Comparison of ENCODE assay signal across 7 mouse cellular contexts in the genomic region with DNA sequence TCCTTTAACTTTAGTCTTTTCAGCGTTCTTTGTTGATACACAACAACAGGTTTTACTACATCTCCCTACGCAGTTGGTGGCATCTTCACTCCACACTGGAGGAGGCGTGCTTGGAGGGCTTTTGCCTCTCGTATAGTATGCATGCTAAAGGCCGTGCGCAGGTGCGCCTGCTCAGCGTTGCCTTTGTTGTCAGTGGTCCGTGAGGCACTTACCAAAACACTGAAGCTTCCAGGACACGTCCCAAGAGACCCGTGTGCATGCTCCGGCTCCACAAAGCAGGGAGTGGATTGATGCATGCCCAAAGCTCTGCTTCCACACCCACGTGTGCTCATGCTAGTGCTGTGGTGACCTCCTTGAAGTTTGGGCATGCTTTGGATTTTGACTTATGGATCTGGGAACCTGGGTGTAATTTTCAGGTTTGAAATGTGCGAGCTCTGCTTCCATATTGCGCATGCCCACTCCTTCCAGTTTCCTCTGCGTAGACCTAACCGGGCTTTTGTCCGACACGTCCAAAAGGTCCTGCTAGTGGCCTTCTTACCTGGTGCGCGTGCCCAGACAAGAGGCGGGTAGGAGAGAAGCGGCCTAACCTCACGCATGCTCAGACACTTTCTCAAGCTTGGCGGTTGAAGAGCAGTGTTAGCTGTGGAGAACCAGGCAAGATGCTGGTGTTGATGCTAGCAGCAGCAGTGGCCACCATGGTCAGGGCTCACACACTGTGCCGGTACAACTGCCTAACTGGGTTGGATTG. TPM values are rescaled to one million over a fixed set of nuclear protein-coding genes. Genes with fewer than 3 reads are reported as not detected.
DNase-seq lines count a peak whose midpoint lies in the region; ATAC-seq and TF ChIP-seq lines count a peak whose summit lies in the region.

Gene Catsperd, plus strand, starts transcription at position 614 of the 748 bp plus-strand sequence.

- peaks cover 19% of the 10 kb centered on the region for H3K4me1 ChIP-seq in thymus, adult 2 months (replicated peaks; ENCODE audit: control insufficient read depth, insufficient read depth, low read length)
- peaks cover 18% of the 10 kb centered on the region for H3K4me1 ChIP-seq in intestine, embryonic 14.5 days (replicated peaks; ENCODE audit: control insufficient read depth, insufficient read depth, low read length)
- peaks cover 23% of the 10 kb centered on the region for H3K4me1 ChIP-seq in liver, postnatal 0 days (ENCODE audit: insufficient read depth)

- H3K27ac ChIP-seq in thymus, adult 2 months (ENCODE audit: control insufficient read depth, insufficient read depth, low read length), result no peak within 1 kb of the TSS
- peak within 1 kb of the TSS; percentile 77 for H3K27ac ChIP-seq in intestine, embryonic 14.5 days (ENCODE audit: low read depth)
- H3K27ac ChIP-seq in liver, postnatal 0 days (ENCODE audit: low read depth), result peak within 1 kb of the TSS; percentile 80

- H3K36me3 ChIP-seq in thymus, adult 2 months (ENCODE audit: control insufficient read depth, insufficient read depth, low read length), result no peaks in the 10 kb centered on the region
- peaks cover 17% of the 10 kb centered on the region for H3K36me3 ChIP-seq in intestine, embryonic 14.5 days (ENCODE audit: control insufficient read depth, insufficient read depth, low read length)
- peaks cover under 1% of the 10 kb centered on the region; the same call in 1 of the 2 replicates for H3K36me3 ChIP-seq in liver, postnatal 0 days (replicated peaks; ENCODE audit: insufficient read depth, low read length)
- H3K36me3 ChIP-seq in splenic B cell, adult 2 months (ENCODE audit: control insufficient read depth, insufficient read depth, low read length, poor library complexity, severe bottlenecking), result peaks cover 4% of the 10 kb centered on the region

- H3K4me3 ChIP-seq in thymus, adult 2 months (ENCODE audit: control insufficient read depth, insufficient read depth, low read length), result peak within 1 kb of the TSS; percentile 93
- peak within 1 kb of the TSS; percentile 91 for H3K4me3 ChIP-seq in intestine, embryonic 14.5 days (ENCODE audit: low read depth, low read length)
- peak within 1 kb of the TSS; percentile 85 for H3K4me3 ChIP-seq in liver, postnatal 0 days (ENCODE audit: low read depth, low read length)

- TF ChIP-seq EP300 in liver, postnatal 0 days (IDR thresholded peaks at IDR 0.05; ENCODE audit: low read depth), result no peak

- ATAC-seq in intestine, embryonic 14.5 days (replicated peaks; ENCODE audit: low FRiP score, low TSS enrichment, low read depth), result peak; percentile 45
- peak; percentile 26 for ATAC-seq in liver, postnatal 0 days

- DNase-seq in thymus, adult 2 months, result no peak
- DNase-seq in thymus, postnatal 4 days, result no peak
- peak; percentile 63 for DNase-seq in embryo, embryonic 10 days (ENCODE audit: low spot score)
- DNase-seq in intestine, embryonic 14.5 days (ENCODE audit: low spot score), result peak; percentile 75
- no peak for DNase-seq in liver, postnatal 0 days
- DNase-seq in splenic B cell, adult 2 months (ENCODE audit: low read depth, low spot score), result peak; percentile 47
- no peak for DNase-seq in left cerebral cortex, adult 9 months (ENCODE audit: low spot score in 2 of 2)

- peak within 1 kb of the TSS; percentile 12; the same call in 1 of the 2 replicates for H3K9ac ChIP-seq in intestine, embryonic 14.5 days (ENCODE audit: low read length)
- peak within 1 kb of the TSS; percentile 86 for H3K9ac ChIP-seq in liver, postnatal 0 days (replicated peaks)

- H3K4me2 ChIP-seq in intestine, embryonic 14.5 days (ENCODE audit: low read length), result peak within 1 kb of the TSS; percentile 92
- H3K4me2 ChIP-seq in liver, postnatal 0 days (ENCODE audit: low read depth, low read length), result peak within 1 kb of the TSS; percentile 94

- 19% methylated on average over 26 of the region's 26 CpGs for WGBS in thymus, adult 2 months
- WGBS in intestine, embryonic 14.5 days, result 10% methylated on average over 26 of the region's 26 CpGs
- 11% methylated on average over 26 of the region's 26 CpGs for WGBS in liver, postnatal 0 days (ENCODE audit: insufficient replicate concordance)

- H3K27me3 ChIP-seq in thymus, adult 2 months (ENCODE audit: control insufficient read depth, insufficient read depth, low read length), result no peaks in the 10 kb centered on the region; the same call in 1 of the 2 replicates
- no peaks in the 10 kb centered on the region for H3K27me3 ChIP-seq in intestine, embryonic 14.5 days (replicated peaks; ENCODE audit: control insufficient read depth, insufficient read depth, low read length)
- no peaks in the 10 kb centered on the region for H3K27me3 ChIP-seq in liver, postnatal 0 days (ENCODE audit: insufficient read depth, low read length)
- H3K27me3 ChIP-seq in splenic B cell, adult 2 months (ENCODE audit: control insufficient read depth, insufficient read depth, low read length, poor library complexity, severe bottlenecking), result no peaks in the 10 kb centered on the region

- no peaks in the 10 kb centered on the region for H3K9me3 ChIP-seq in intestine, embryonic 14.5 days (ENCODE audit: control insufficient read depth, low read length)
- H3K9me3 ChIP-seq in liver, postnatal 0 days (ENCODE audit: low read length), result no peaks in the 10 kb centered on the region

- TF ChIP-seq CTCF in thymus, adult 2 months (IDR thresholded peaks at IDR 0.05; ENCODE audit: borderline replicate concordance, control insufficient read depth, extremely low read depth, insufficient read depth, low read length, poor library complexity), result no peak
- no peak for TF ChIP-seq CTCF in liver, postnatal 0 days (IDR thresholded peaks at IDR 0.05; ENCODE audit: low read depth)

- no peak for TF ChIP-seq POLR2A in thymus, adult 2 months (IDR thresholded peaks at IDR 0.05; ENCODE audit: control insufficient read depth, extremely low read depth, insufficient read depth, low read length, poor library complexity)

RNA-seq across cellular contexts. Expression of gene Catsperd, which starts in this region (rescaled TPM):
- polyA plus RNA-seq in thymus, adult 2 months (2012; rRNA removed), result 0.50 and 0.51 TPM in 2 replicates
- polyA plus RNA-seq in intestine, embryonic 14.5 days (2014; fragmentation: Nextera tagmentation; extraction: Ambion mirVana), result 0.93 and 1.1 TPM in 2 replicates
- polyA plus RNA-seq in liver, postnatal 0 days (2015; fragmentation: Nextera tagmentation; extraction: Ambion mirVana), result 0.33 and 0.60 TPM in 2 replicates

Comparison
In these comparisons a context has a peak if more than half of its experiments do, and no peak if none do; other contexts are left out.
1. Peak in ATAC-seq, H3K4me3 ChIP-seq, H3K27ac ChIP-seq, H3K9ac ChIP-seq and H3K4me2 ChIP-seq in liver, postnatal 0 days; RNA of the gene not detected or under 1 TPM.
2. DNase-seq: peak in embryo, embryonic 10 days (single experiment), intestine, embryonic 14.5 days (single experiment) and splenic B cell, adult 2 months (single experiment); none in thymus, adult 2 months (single experiment), thymus, postnatal 4 days (single experiment), liver, postnatal 0 days (single experiment) and left cerebral cortex, adult 9 months (0 of 2).
3. Peak in every context shown above with its lines, with median percentiles within 50 percentile points of each other: H3K4me3 ChIP-seq.